Mouse (Mus musculus) fibroblast of lung, adult 2 months (primary cell): ENCODE measurements around the gene Zfp119b.

Experiments used
- DNase-seq: peaks from one replicate; pipeline ENCODE4 v3.0.0-alpha.2; 2011; ENCODE audit warnings: low read depth

Zfp119b gene

GRCm38 (mm10) chr17:55957726-55958583 is 8.7 kb upstream of the Zfp119b start:
- no peak for DNase-seq

GRCm38 (mm10) chr17:55957168-55957567 is 7.9 kb upstream of the Zfp119b start:
- DNase-seq, result peak; percentile 14

GRCm38 (mm10) chr17:55956591-55956990 is 7.3 kb upstream of the Zfp119b start:
- no peak for DNase-seq

GRCm38 (mm10) chr17:55956129-55956528 is 6.8 kb upstream of the Zfp119b start:
- no peak for DNase-seq

GRCm38 (mm10) chr17:55954229-55954628 is 4.9 kb upstream of the Zfp119b start:
- no peak for DNase-seq

- no peak for DNase-seq
Observed at GRCm38 (mm10) chr17:55953751-55954150, 4.5 kb upstream of the Zfp119b start.

GRCm38 (mm10) chr17:55952447-55953027 is 3.2 kb upstream of the Zfp119b start, which contains the start of gene Ebi3:
Ebi3 (plus strand) TSS chr17:55952640.
- no peak for DNase-seq

GRCm38 (mm10) chr17:55952041-55952440 is 2.7 kb upstream of the Zfp119b start:
- no peak for DNase-seq

- DNase-seq, result no peak
Observed at GRCm38 (mm10) chr17:55950601-55951000, 1.3 kb upstream of the Zfp119b start.

GRCm38 (mm10) chr17:55948647-55949046 is 653 bp downstream of the Zfp119b start:
- DNase-seq, result no peak

GRCm38 (mm10) chr17:55945696-55946095 is 3.6 kb downstream of the Zfp119b start:
- DNase-seq, result no peak

GRCm38 (mm10) chr17:55944866-55945682 is 4.2 kb downstream of the Zfp119b start:
- peak; percentile 34 for DNase-seq

GRCm38 (mm10) chr17:55944387-55944865 is 4.9 kb downstream of the Zfp119b start:
- peak; percentile 9 for DNase-seq

- DNase-seq, result no peak
Observed at GRCm38 (mm10) chr17:55933191-55933590, 16.1 kb downstream of the Zfp119b start.

GRCm38 (mm10) chr17:55932635-55933034 is 16.7 kb downstream of the Zfp119b start:
- no peak for DNase-seq

- DNase-seq, result peak; percentile 62
Observed at GRCm38 (mm10) chr17:55931553-55932502, 17.5 kb downstream of the Zfp119b start.

GRCm38 (mm10) chr17:55906669-55907068 is 42.6 kb downstream of the Zfp119b start:
- no peak for DNase-seq

GRCm38 (mm10) chr17:55904131-55904530 is 45.2 kb downstream of the Zfp119b start:
- no peak for DNase-seq

- DNase-seq, result no peak
Observed at GRCm38 (mm10) chr17:55903687-55904086, 45.6 kb downstream of the Zfp119b start.

- DNase-seq, result no peak
Observed at GRCm38 (mm10) chr17:55903087-55903486, 46.2 kb downstream of the Zfp119b start.

- peak; percentile 9 for DNase-seq
Observed at GRCm38 (mm10) chr17:55892406-55892955, 56.8 kb downstream of the Zfp119b start.
